Mouse (Mus musculus) frontal cortex, adult (tissue): Measurements from ENCODE around the gene Nadk2.

Experiments used
- ATAC-seq: cut with Nextera tagmentation; 2 replicates; pipeline ENCODE4 v1.9.2; 2017; ENCODE audit warnings: mild to moderate bottlenecking, moderate library complexity, mixed read lengths; ENCODE audit not compliant: low TSS enrichment

Gene Nadk2

GRCm38 (mm10) chr15:9087895-9088682 lies 17.0 kb downstream of the Nadk2 start:
- ATAC-seq: peak; percentile 51

GRCm38 (mm10) chr15:9088683-9089072 lies 17.6 kb downstream of the Nadk2 start:
- no peak for ATAC-seq

GRCm38 (mm10) chr15:9089136-9089720 lies 18.2 kb downstream of the Nadk2 start:
- no peak for ATAC-seq

GRCm38 (mm10) chr15:9090662-9091061 lies 19.6 kb downstream of the Nadk2 start:
- no peak for ATAC-seq

GRCm38 (mm10) chr15:9093598-9094365 lies 22.7 kb downstream of the Nadk2 start:
- ATAC-seq: no peak

- ATAC-seq: peak; percentile 93
These were observed 23.3 kb downstream of the Nadk2 start for GRCm38 (mm10) chr15:9094366-9094750.

GRCm38 (mm10) chr15:9096865-9097264 lies 25.8 kb downstream of the Nadk2 start:
- no peak for ATAC-seq

GRCm38 (mm10) chr15:9100446-9101077 lies 29.5 kb downstream of the Nadk2 start:
- peak; percentile 83 for ATAC-seq

GRCm38 (mm10) chr15:9106303-9107074 lies 35.4 kb downstream of the Nadk2 start:
- ATAC-seq: no peak

- no peak for ATAC-seq
These were observed 39.7 kb downstream of the Nadk2 start for GRCm38 (mm10) chr15:9110526-9111347.

GRCm38 (mm10) chr15:9111648-9112047 lies 40.6 kb downstream of the Nadk2 start:
- no peak for ATAC-seq

GRCm38 (mm10) chr15:9113556-9113955 lies 42.5 kb downstream of the Nadk2 start:
- no peak for ATAC-seq

- ATAC-seq: no peak
These were observed 43.1 kb downstream of the Nadk2 start for GRCm38 (mm10) chr15:9114131-9114530.

GRCm38 (mm10) chr15:9114599-9114998 lies 43.5 kb downstream of the Nadk2 start:
- no peak for ATAC-seq

GRCm38 (mm10) chr15:9118852-9119251 lies 47.8 kb downstream of the Nadk2 start:
- ATAC-seq: no peak

GRCm38 (mm10) chr15:9120081-9120480 lies 49.0 kb downstream of the Nadk2 start:
- ATAC-seq: peak; percentile 78

GRCm38 (mm10) chr15:9122989-9123388 lies 51.9 kb downstream of the Nadk2 start:
- no peak for ATAC-seq

- no peak for ATAC-seq
These were observed 53.8 kb downstream of the Nadk2 start for GRCm38 (mm10) chr15:9124856-9125255.

GRCm38 (mm10) chr15:9127051-9127791 lies 56.2 kb downstream of the Nadk2 start:
- no peak for ATAC-seq
